In the genomic region with DNA sequence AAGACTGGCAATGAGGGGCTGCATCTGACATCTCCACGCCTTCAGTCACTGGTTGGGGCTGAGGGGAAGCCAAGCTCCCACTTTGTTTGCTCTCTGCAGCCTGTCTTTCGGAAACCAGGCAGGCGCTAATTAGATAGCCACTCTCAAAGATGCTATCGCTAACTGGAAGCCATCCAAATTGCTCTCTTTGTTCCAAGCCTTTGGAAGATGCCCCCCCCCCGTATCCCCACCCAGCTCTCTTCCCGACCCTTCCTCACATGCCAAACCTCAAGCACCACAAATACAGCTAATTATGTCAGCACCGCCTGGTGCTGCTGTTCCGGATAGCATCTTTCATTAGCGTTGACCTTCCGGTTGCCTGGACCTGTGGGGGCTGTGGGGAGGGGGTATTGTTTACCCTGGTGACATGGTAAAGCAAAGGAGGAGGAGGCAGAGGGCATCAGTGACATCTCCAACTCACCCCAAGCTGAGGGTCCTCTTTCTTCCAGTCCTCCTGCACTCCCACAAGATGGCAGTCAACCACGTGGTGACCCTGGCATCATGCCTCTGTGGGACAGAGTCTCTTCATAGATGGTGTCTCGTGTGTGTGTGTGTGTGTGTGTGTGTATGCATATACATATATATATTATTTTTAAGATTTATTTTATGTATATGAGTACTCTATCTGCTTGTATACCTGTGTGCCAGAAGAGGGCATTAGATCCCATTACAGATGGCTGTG, we compare ENCODE assay signal across 13 mouse cellular contexts. TPM values are rescaled to one million over a fixed set of nuclear protein-coding genes. Genes with fewer than 3 reads are reported as not detected.
DNase-seq lines count a peak whose midpoint lies in the region; ATAC-seq lines count a peak whose summit lies in the region.
"Had no signal": no experiment of that assay in that cellular context is flagged by ENCODE, and none has a peak within 500 bp of the region (broad histone marks: within the 10 kb centered on the region; RNA-seq: fewer than 3 reads in every experiment).

No protein-coding gene starts in this region.

- H3K4me1 ChIP-seq in neural tube, embryonic 11.5 days (ENCODE audit: control insufficient read depth, insufficient read depth, low read length) = peaks cover 4% of the 10 kb centered on the region; the same call in 1 of the 2 replicates
- H3K4me1 ChIP-seq in forebrain, embryonic 16.5 days (replicated peaks; ENCODE audit: control insufficient read depth, insufficient read depth, low read length) = peaks cover 27% of the 10 kb centered on the region
- peaks cover 6% of the 10 kb centered on the region for H3K4me1 ChIP-seq in midbrain, embryonic 11.5 days (ENCODE audit: control insufficient read depth, insufficient read depth, low read length)
- H3K4me1 ChIP-seq: heart, embryonic 15.5 days had no signal

- no peak for ATAC-seq in neural tube, embryonic 11.5 days (ENCODE audit: insufficient read depth, low FRiP score, low TSS enrichment)
- ATAC-seq in forebrain, embryonic 16.5 days = peak; percentile 79
- no peak for ATAC-seq in midbrain, embryonic 11.5 days (ENCODE audit: low FRiP score)
- ATAC-seq: Patski had no signal

- no peak overlapping the region for H3K4me3 ChIP-seq in neural tube, embryonic 11.5 days (ENCODE audit: low read depth, low read length)
- peak overlapping the region; percentile 12; the same call in 1 of the 2 replicates for H3K4me3 ChIP-seq in forebrain, embryonic 16.5 days (replicated peaks; ENCODE audit: low read length)
- H3K4me3 ChIP-seq in midbrain, embryonic 11.5 days (ENCODE audit: low read depth, low read length) = no peak overlapping the region
- H3K4me3 ChIP-seq: heart, embryonic 15.5 days had no signal

- no peaks in the 10 kb centered on the region for H3K9me3 ChIP-seq in neural tube, embryonic 11.5 days (ENCODE audit: control insufficient read depth, low read length)
- no peaks in the 10 kb centered on the region for H3K9me3 ChIP-seq in forebrain, embryonic 16.5 days (ENCODE audit: control insufficient read depth, low read length)
- H3K9me3 ChIP-seq in midbrain, embryonic 11.5 days (ENCODE audit: control insufficient read depth, low read length) = no peaks in the 10 kb centered on the region
- H3K9me3 ChIP-seq: heart, embryonic 15.5 days had no signal

- H3K27me3 ChIP-seq in neural tube, embryonic 11.5 days (ENCODE audit: control insufficient read depth, insufficient read depth, low read length) = no peaks in the 10 kb centered on the region
- no peaks in the 10 kb centered on the region for H3K27me3 ChIP-seq in forebrain, embryonic 16.5 days (replicated peaks; ENCODE audit: control insufficient read depth, insufficient read depth, low read length)
- H3K27me3 ChIP-seq in midbrain, embryonic 11.5 days (ENCODE audit: control insufficient read depth, insufficient read depth, low read length) = no peaks in the 10 kb centered on the region; the same call in 1 of the 2 replicates

- H3K4me2 ChIP-seq in neural tube, embryonic 11.5 days (ENCODE audit: low read depth) = no peak overlapping the region
- H3K4me2 ChIP-seq in forebrain, embryonic 16.5 days (ENCODE audit: low read length) = peak overlapping the region; percentile 26
- no peak overlapping the region for H3K4me2 ChIP-seq in midbrain, embryonic 11.5 days
- H3K4me2 ChIP-seq: heart, embryonic 15.5 days had no signal

- H3K36me3 ChIP-seq in neural tube, embryonic 11.5 days (ENCODE audit: control insufficient read depth, insufficient read depth, low read length) = no peaks in the 10 kb centered on the region
- no peaks in the 10 kb centered on the region for H3K36me3 ChIP-seq in forebrain, embryonic 16.5 days (ENCODE audit: control insufficient read depth, insufficient read depth)
- H3K36me3 ChIP-seq in midbrain, embryonic 11.5 days (ENCODE audit: control insufficient read depth, insufficient read depth, low read length) = no peaks in the 10 kb centered on the region
- H3K36me3 ChIP-seq: heart, embryonic 15.5 days had no signal

- WGBS in neural tube, embryonic 11.5 days = 42% methylated on average over 12 of the region's 12 CpGs
- 7% methylated on average over 12 of the region's 12 CpGs for WGBS in forebrain, embryonic 16.5 days
- 62% methylated on average over 12 of the region's 12 CpGs for WGBS in midbrain, embryonic 11.5 days

- H3K9ac ChIP-seq in neural tube, embryonic 11.5 days (ENCODE audit: low read length) = no peak overlapping the region
- H3K9ac ChIP-seq in forebrain, embryonic 16.5 days (replicated peaks; ENCODE audit: low read depth, low read length) = peak overlapping the region; percentile 35; the same call in 1 of the 2 replicates
- H3K9ac ChIP-seq in midbrain, embryonic 11.5 days (ENCODE audit: low read length) = no peak overlapping the region
- H3K9ac ChIP-seq: heart, embryonic 15.5 days had no signal

- H3K27ac ChIP-seq in neural tube, embryonic 11.5 days (ENCODE audit: low read depth, low read length) = no peak overlapping the region
- H3K27ac ChIP-seq in forebrain, embryonic 16.5 days (ENCODE audit: low read length) = peak overlapping the region; percentile 85
- no peak overlapping the region for H3K27ac ChIP-seq in midbrain, embryonic 11.5 days (ENCODE audit: low read depth, low read length)
- H3K27ac ChIP-seq: heart, embryonic 15.5 days had no signal

- peak; percentile 19 for DNase-seq in neural tube, embryonic 11.5 days (ENCODE audit: low spot score)
- DNase-seq in neural tube, embryonic 10.5 days (ENCODE audit: extremely low spot score, low spot score) = no peak
- DNase-seq in midbrain, embryonic 11.5 days (ENCODE audit: low spot score, missing footprints) = peak; percentile 57
- peak; percentile 61 for DNase-seq in retina, embryonic 14.5 days (ENCODE audit: low spot score)
- no peak for DNase-seq in urinary bladder, adult 2 months (ENCODE audit: low spot score)
- no peak for DNase-seq in embryo, embryonic 10 days (ENCODE audit: low spot score)
- no peak for DNase-seq in testis, postnatal 10 days (ENCODE audit: low spot score)
- DNase-seq: kidney, postnatal 4 days; liver; lung, postnatal 10 days had no signal

RNA-seq across cellular contexts. Expression of a gene that starts 35.9 kb away (rescaled TPM):
- polyA plus RNA-seq in neural tube, embryonic 11.5 days (2014; fragmentation: Nextera tagmentation; extraction: Ambion mirVana) = 0.03 TPM in 1 of 2 replicates, not detected in the other
- polyA plus RNA-seq in forebrain, embryonic 16.5 days (2015; fragmentation: Nextera tagmentation; extraction: Ambion mirVana) = 0.29 and 0.53 TPM in 2 replicates
- 0.10 and 0.17 TPM in 2 replicates for polyA plus RNA-seq in midbrain, embryonic 11.5 days (2014; fragmentation: Nextera tagmentation; extraction: Ambion mirVana)
- 20.1 and 22.3 TPM in 2 replicates for polyA plus RNA-seq in urinary bladder, adult 2 months (2012; rRNA removed)

Comparison
In these comparisons a context has a peak if more than half of its experiments do, and no peak if none do; other contexts are left out.
1. DNase-seq: peak in neural tube, embryonic 11.5 days (single experiment), midbrain, embryonic 11.5 days (single experiment) and retina, embryonic 14.5 days (single experiment); none in neural tube, embryonic 10.5 days (single experiment), urinary bladder, adult 2 months (single experiment), embryo, embryonic 10 days (single experiment) and testis, postnatal 10 days (single experiment).
2. RNA of a gene that starts 35.9 kb away (polyA plus RNA-seq): 20.1 to 22.3 TPM in urinary bladder, adult 2 months; 0.29 to 0.53 TPM in forebrain, embryonic 16.5 days, 0.10 to 0.17 TPM in midbrain, embryonic 11.5 days and 0.03 TPM in neural tube, embryonic 11.5 days; every median in the first group is over 10 times any median in the second.